Mouse (Mus musculus) monocyte, adult 5-6 weeks (primary cell): ENCODE results near the gene Psmb3. TPM values are rescaled to one million over a fixed set of nuclear protein-coding genes. Genes with fewer than 3 reads are reported as not detected.
A peak's percentile ranks its signal among the peaks of the same experiment; 100 is the strongest.
"Not testable (repeated sequence)": the region's sequence is repeated elsewhere in the genome, so short reads cannot be mapped to it uniquely, and the experiment has no call there.

ENCODE experiments used
- ATAC-seq: fragments of 153-309, 156-312 bp; replicated peaks from 2 replicates; pipeline ENCODE4 v1.8.0; 2017; ENCODE audit warnings: mild to moderate bottlenecking; ENCODE audit not compliant: low TSS enrichment, insufficient number of reproducible peaks, severe bottlenecking, poor library complexity, low FRiP score
- total RNA-seq: library from RNA; stranded (forward); fragments of 200-1000, 200-491, 200-594 nt; gene quantifications from 3 replicates; pipeline ENCODE4 v1.2.3, GENCODE M21; 2017

Gene Psmb3
- total RNA-seq, 1 experiment from 2014 or later: 137 TPM

- ATAC-seq: no peak
These were observed 16.8 kb upstream of the Psmb3 start for GRCm38 (mm10) chr11:97686322-97686908.

- no peak for ATAC-seq
These were observed 16.1 kb upstream of the Psmb3 start for GRCm38 (mm10) chr11:97687061-97687460.

- ATAC-seq: no peak
These were observed 13.3 kb upstream of the Psmb3 start for GRCm38 (mm10) chr11:97689861-97690260.

GRCm38 (mm10) chr11:97694435-97694834 lies 8.8 kb upstream of the Psmb3 start:
- ATAC-seq: no peak

GRCm38 (mm10) chr11:97694921-97695711 lies 8.1 kb upstream of the Psmb3 start:
- ATAC-seq: no peak

- ATAC-seq: no peak
These were observed 7.3 kb upstream of the Psmb3 start for GRCm38 (mm10) chr11:97695712-97696401.

- ATAC-seq: no peak
These were observed 6.5 kb upstream of the Psmb3 start for GRCm38 (mm10) chr11:97696669-97697068.

- no peak for ATAC-seq
These were observed 5.9 kb upstream of the Psmb3 start for GRCm38 (mm10) chr11:97697199-97697890.

- ATAC-seq: no peak
These were observed 5.2 kb upstream of the Psmb3 start for GRCm38 (mm10) chr11:97697891-97698529.

GRCm38 (mm10) chr11:97698741-97699611 lies 4.2 kb upstream of the Psmb3 start:
- ATAC-seq: no peak

- ATAC-seq: no peak
These were observed 3.6 kb upstream of the Psmb3 start for GRCm38 (mm10) chr11:97699626-97700002.

GRCm38 (mm10) chr11:97700003-97700745 lies 3.0 kb upstream of the Psmb3 start, which contains the start of gene Pcgf2:
Pcgf2 (minus strand) TSS chr11:97700497.
- no peak for ATAC-seq

- ATAC-seq: no peak
These were observed 2.2 kb upstream of the Psmb3 start for GRCm38 (mm10) chr11:97700746-97701580.

- ATAC-seq: no peak
These were observed 1.4 kb upstream of the Psmb3 start for GRCm38 (mm10) chr11:97701581-97702392.

GRCm38 (mm10) chr11:97702393-97702745 lies 830 bp upstream of the Psmb3 start:
- peak; percentile 61 for ATAC-seq

- not testable (repeated sequence) for ATAC-seq
These were observed 6.9 kb downstream of the Psmb3 start for GRCm38 (mm10) chr11:97710067-97710466.
